Mouse (Mus musculus): ENCODE data around the gene B4galt2. TPM values are rescaled to one million over a fixed set of nuclear protein-coding genes. Genes with fewer than 3 reads are reported as not detected.

B4galt2 gene
- polyA plus RNA-seq, 1 experiment from 2014 or later = 31.5 TPM

GRCm38 (mm10) chr4:117895339-117895738 is 12.1 kb upstream of the B4galt2 start:
- Histone ChIP-seq H3K4me2 (replicated peaks; ENCODE audit: low read depth, low read length) (no peak overlapping the region), H3K9me3 (ENCODE audit: control insufficient read depth, low read length) (no peaks in the 10 kb centered on the region), H3K4me3 (ENCODE audit: low read length) (no peak overlapping the region), H3K27me3 (ENCODE audit: control insufficient read depth, insufficient read depth, low read length) (no peaks in the 10 kb centered on the region), H3K27ac (ENCODE audit: low read depth, low read length) (no peak overlapping the region), H3K9ac (ENCODE audit: low read depth, low read length) (no peak overlapping the region), H3K36me3 (ENCODE audit: control insufficient read depth, insufficient read depth, low read length) (peaks cover 49% of the 10 kb centered on the region), H3K4me1 (ENCODE audit: control insufficient read depth, insufficient read depth, low read length) (peaks cover 6% of the 10 kb centered on the region; the same call in 1 of the 2 replicates)
- ATAC-seq (ENCODE audit: low FRiP score, low TSS enrichment) = no peak
- WGBS = 85% methylated on average over 7 of the region's 7 CpGs

DNA sequence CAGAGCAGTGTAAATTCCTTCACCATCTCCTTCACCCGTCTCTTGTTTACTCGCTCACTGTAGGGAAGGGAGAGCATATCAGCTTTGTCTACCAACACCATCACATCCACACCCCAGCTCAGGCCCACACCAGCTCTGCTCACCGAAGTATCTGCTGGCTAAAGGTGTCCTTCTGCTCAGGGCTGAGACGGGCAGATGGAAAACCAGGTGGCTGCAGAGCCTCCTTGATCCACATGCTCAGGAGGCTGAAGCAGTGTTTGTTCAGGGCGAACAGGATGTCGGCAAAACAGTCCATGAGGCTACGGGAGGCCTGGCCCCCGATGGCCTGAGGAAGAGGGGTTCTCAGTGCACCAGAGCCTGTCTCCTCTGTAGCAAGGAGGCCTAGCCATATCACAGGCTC is 11.3 kb upstream of the B4galt2 start:
- WGBS = 84% methylated on average over 8 of the region's 8 CpGs
- H3K4me3 ChIP-seq (ENCODE audit: low read length) = no peak overlapping the region
- no peaks in the 10 kb centered on the region for H3K9me3 ChIP-seq (ENCODE audit: control insufficient read depth, low read length)
- ATAC-seq (ENCODE audit: low FRiP score, low TSS enrichment) = no peak
- H3K9ac ChIP-seq (ENCODE audit: low read depth, low read length) = no peak overlapping the region
- peaks cover 6% of the 10 kb centered on the region; the same call in 1 of the 2 replicates for H3K4me1 ChIP-seq (ENCODE audit: control insufficient read depth, insufficient read depth, low read length)
- H3K27me3 ChIP-seq (ENCODE audit: control insufficient read depth, insufficient read depth, low read length) = no peaks in the 10 kb centered on the region
- peaks cover 46% of the 10 kb centered on the region for H3K36me3 ChIP-seq (ENCODE audit: control insufficient read depth, insufficient read depth, low read length)
- no peak overlapping the region for H3K27ac ChIP-seq (ENCODE audit: low read depth, low read length)
- H3K4me2 ChIP-seq (replicated peaks; ENCODE audit: low read depth, low read length) = no peak overlapping the region

DNA sequence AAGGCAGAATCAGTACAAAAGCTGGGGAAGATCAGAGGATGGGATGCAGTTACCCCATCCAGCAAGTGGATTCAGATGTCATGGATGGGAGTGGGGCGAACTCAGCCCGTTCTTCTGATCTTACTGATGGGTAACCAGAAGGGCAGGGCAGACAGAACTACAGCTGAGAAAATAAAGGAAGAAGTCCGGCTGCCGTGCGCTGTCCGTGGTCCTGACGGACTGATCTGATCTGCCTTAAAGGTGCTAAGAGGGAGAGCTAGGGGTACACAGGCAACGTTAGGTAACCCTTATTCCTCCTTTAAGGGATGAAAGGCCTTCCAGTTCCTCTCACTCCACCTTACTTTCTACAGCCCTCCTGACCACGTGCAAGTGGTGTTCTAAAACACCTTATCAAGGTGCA is 10.1 kb upstream of the B4galt2 start:
- H3K36me3 ChIP-seq (ENCODE audit: control insufficient read depth, insufficient read depth, low read length) = peaks cover 37% of the 10 kb centered on the region
- no peaks in the 10 kb centered on the region for H3K27me3 ChIP-seq (ENCODE audit: control insufficient read depth, insufficient read depth, low read length)
- H3K27ac ChIP-seq (ENCODE audit: low read depth, low read length) = no peak overlapping the region
- 13% methylated on average over 9 of the region's 9 CpGs for WGBS
- H3K4me3 ChIP-seq (ENCODE audit: low read length) = no peak overlapping the region
- H3K4me1 ChIP-seq (ENCODE audit: control insufficient read depth, insufficient read depth, low read length) = peaks cover 6% of the 10 kb centered on the region; the same call in 1 of the 2 replicates
- no peak for ATAC-seq (ENCODE audit: low FRiP score, low TSS enrichment)
- H3K4me2 ChIP-seq (replicated peaks; ENCODE audit: low read depth, low read length) = no peak overlapping the region
- H3K9me3 ChIP-seq (ENCODE audit: control insufficient read depth, low read length) = no peaks in the 10 kb centered on the region
- no peak overlapping the region for H3K9ac ChIP-seq (ENCODE audit: low read depth, low read length)

- Histone ChIP-seq H3K4me1 (ENCODE audit: control insufficient read depth, insufficient read depth, low read length) (peaks cover 6% of the 10 kb centered on the region; the same call in 1 of the 2 replicates), H3K4me3 (ENCODE audit: low read length) (peak within 1 kb of the TSS; percentile 73), H3K9ac (ENCODE audit: low read depth, low read length) (peak within 1 kb of the TSS; percentile 48; the same call in 1 of the 2 replicates), H3K9me3 (ENCODE audit: control insufficient read depth, low read length) (no peaks in the 10 kb centered on the region), H3K27me3 (ENCODE audit: control insufficient read depth, insufficient read depth, low read length) (no peaks in the 10 kb centered on the region), H3K36me3 (ENCODE audit: control insufficient read depth, insufficient read depth, low read length) (peaks cover 29% of the 10 kb centered on the region), H3K27ac (ENCODE audit: low read depth, low read length) (no peak within 1 kb of the TSS), H3K4me2 (replicated peaks; ENCODE audit: low read depth, low read length) (peak within 1 kb of the TSS; percentile 82)
- 1% methylated on average over 21 of the region's 21 CpGs for WGBS
- ATAC-seq (ENCODE audit: low FRiP score, low TSS enrichment) = peak; percentile 77
Observed at GRCm38 (mm10) chr4:117891738-117892161, 8.5 kb upstream of the B4galt2 start, which contains the start of gene Dph2. TSS of gene Dph2 (minus strand) at chr4:117892032.

DNA sequence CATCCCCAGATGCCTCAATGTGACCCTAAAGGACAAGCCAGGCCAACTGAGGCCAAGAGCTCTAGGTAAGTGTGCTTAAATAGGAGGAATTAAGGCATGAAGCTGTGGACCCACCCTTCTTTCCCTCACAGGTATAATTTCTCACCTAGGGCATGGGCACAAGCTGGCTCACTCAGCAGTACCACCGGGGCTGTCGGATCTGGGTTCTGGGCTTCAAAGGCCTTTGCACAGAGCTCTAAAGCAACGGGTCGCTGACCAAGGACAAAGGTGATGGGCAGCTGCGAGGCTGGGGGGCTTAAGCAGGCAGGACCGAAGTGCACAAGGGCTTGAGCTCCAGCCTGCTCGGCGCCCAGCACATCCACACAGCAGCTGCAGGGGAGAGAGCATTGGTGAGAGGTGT is 7.5 kb upstream of the B4galt2 start:
- H3K36me3 ChIP-seq (ENCODE audit: control insufficient read depth, insufficient read depth, low read length) = peaks cover 22% of the 10 kb centered on the region
- H3K4me1 ChIP-seq (ENCODE audit: control insufficient read depth, insufficient read depth, low read length) = peaks cover 12% of the 10 kb centered on the region; the same call in 1 of the 2 replicates
- H3K9me3 ChIP-seq (ENCODE audit: control insufficient read depth, low read length) = no peaks in the 10 kb centered on the region
- 73% methylated on average over 8 of the region's 8 CpGs for WGBS
- no peak for ATAC-seq (ENCODE audit: low FRiP score, low TSS enrichment)
- no peak overlapping the region for H3K27ac ChIP-seq (ENCODE audit: low read depth, low read length)
- H3K9ac ChIP-seq (ENCODE audit: low read depth, low read length) = no peak overlapping the region
- H3K4me3 ChIP-seq (ENCODE audit: low read length) = peak overlapping the region; percentile 73
- H3K27me3 ChIP-seq (ENCODE audit: control insufficient read depth, insufficient read depth, low read length) = no peaks in the 10 kb centered on the region
- peak overlapping the region; percentile 82 for H3K4me2 ChIP-seq (replicated peaks; ENCODE audit: low read depth, low read length)

DNA sequence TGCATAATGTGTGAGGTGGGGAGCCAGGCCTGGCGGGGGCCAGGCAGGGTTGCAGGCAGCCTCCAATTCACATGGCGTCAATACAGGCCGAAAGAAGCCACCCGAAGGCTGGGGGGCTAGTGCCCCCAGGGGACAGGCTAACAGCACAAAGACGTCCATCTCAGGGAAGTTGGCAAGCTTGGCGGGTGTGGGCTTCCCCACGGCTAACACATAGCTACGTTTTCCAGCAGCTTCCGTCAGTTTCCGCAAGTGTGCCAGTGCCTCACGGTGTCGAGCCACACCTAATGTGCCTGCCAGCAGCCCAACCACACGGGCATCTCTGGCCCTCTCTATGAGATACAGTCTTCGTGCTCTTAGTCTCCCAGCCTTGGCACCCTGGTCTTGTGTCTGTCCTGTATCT is 6.7 kb upstream of the B4galt2 start:
- ATAC-seq (ENCODE audit: low FRiP score, low TSS enrichment) = no peak
- peaks cover 24% of the 10 kb centered on the region for H3K36me3 ChIP-seq (ENCODE audit: control insufficient read depth, insufficient read depth, low read length)
- H3K4me2 ChIP-seq (replicated peaks; ENCODE audit: low read depth, low read length) = no peak overlapping the region
- no peaks in the 10 kb centered on the region for H3K27me3 ChIP-seq (ENCODE audit: control insufficient read depth, insufficient read depth, low read length)
- 92% methylated on average over 14 of the region's 14 CpGs for WGBS
- no peak overlapping the region for H3K4me3 ChIP-seq (ENCODE audit: low read length)
- H3K4me1 ChIP-seq (ENCODE audit: control insufficient read depth, insufficient read depth, low read length) = peaks cover 12% of the 10 kb centered on the region; the same call in 1 of the 2 replicates
- H3K9me3 ChIP-seq (ENCODE audit: control insufficient read depth, low read length) = no peaks in the 10 kb centered on the region
- no peak overlapping the region for H3K9ac ChIP-seq (ENCODE audit: low read depth, low read length)
- no peak overlapping the region for H3K27ac ChIP-seq (ENCODE audit: low read depth, low read length)

- Histone ChIP-seq H3K4me3 (ENCODE audit: low read length) (no peak overlapping the region), H3K27me3 (ENCODE audit: control insufficient read depth, insufficient read depth, low read length) (no peaks in the 10 kb centered on the region), H3K36me3 (ENCODE audit: control insufficient read depth, insufficient read depth, low read length) (peaks cover 26% of the 10 kb centered on the region), H3K4me2 (replicated peaks; ENCODE audit: low read depth, low read length) (no peak overlapping the region), H3K9ac (ENCODE audit: low read depth, low read length) (no peak overlapping the region), H3K4me1 (ENCODE audit: control insufficient read depth, insufficient read depth, low read length) (peaks cover 12% of the 10 kb centered on the region; the same call in 1 of the 2 replicates), H3K9me3 (ENCODE audit: control insufficient read depth, low read length) (no peaks in the 10 kb centered on the region), H3K27ac (ENCODE audit: low read depth, low read length) (no peak overlapping the region)
- WGBS = 90% methylated on average over 15 of the region's 15 CpGs
- ATAC-seq (ENCODE audit: low FRiP score, low TSS enrichment) = no peak
Observed at GRCm38 (mm10) chr4:117889471-117889870, 6.2 kb upstream of the B4galt2 start.

GRCm38 (mm10) chr4:117887920-117888319 is 4.6 kb upstream of the B4galt2 start:
- no peak overlapping the region for H3K27ac ChIP-seq (ENCODE audit: low read depth, low read length)

GRCm38 (mm10) chr4:117887133-117887532 is 3.8 kb upstream of the B4galt2 start, which contains the start of gene Atp6v0b:
TSS of gene Atp6v0b (minus strand) at chr4:117887333.
- WGBS = under 1% methylated on average over 37 of the region's 37 CpGs
- no peak within 1 kb of the TSS; the same call in 1 of the 2 replicates for H3K27ac ChIP-seq (ENCODE audit: low read depth, low read length)
- peak; percentile 85 for ATAC-seq (ENCODE audit: low FRiP score, low TSS enrichment)
- H3K4me3 ChIP-seq (ENCODE audit: low read length) = peak within 1 kb of the TSS; percentile 77
- peak within 1 kb of the TSS; percentile 53 for H3K4me2 ChIP-seq (replicated peaks; ENCODE audit: low read depth, low read length)
- peaks cover 24% of the 10 kb centered on the region; the same call in 1 of the 2 replicates for H3K4me1 ChIP-seq (ENCODE audit: control insufficient read depth, insufficient read depth, low read length)
- no peaks in the 10 kb centered on the region for H3K27me3 ChIP-seq (ENCODE audit: control insufficient read depth, insufficient read depth, low read length)
- H3K36me3 ChIP-seq (ENCODE audit: control insufficient read depth, insufficient read depth, low read length) = peaks cover 25% of the 10 kb centered on the region
- no peaks in the 10 kb centered on the region for H3K9me3 ChIP-seq (ENCODE audit: control insufficient read depth, low read length)
- H3K9ac ChIP-seq (ENCODE audit: low read depth, low read length) = peak within 1 kb of the TSS; percentile 71

More at GRCm38 (mm10) chr4:117887920-117888319, 4.6 kb upstream of the B4galt2 start:
- Histone ChIP-seq H3K9ac (ENCODE audit: low read depth, low read length) (no peak overlapping the region), H3K9me3 (ENCODE audit: control insufficient read depth, low read length) (no peaks in the 10 kb centered on the region), H3K4me1 (ENCODE audit: control insufficient read depth, insufficient read depth, low read length) (peaks cover 18% of the 10 kb centered on the region; the same call in 1 of the 2 replicates), H3K27me3 (ENCODE audit: control insufficient read depth, insufficient read depth, low read length) (no peaks in the 10 kb centered on the region), H3K36me3 (ENCODE audit: control insufficient read depth, insufficient read depth, low read length) (peaks cover 25% of the 10 kb centered on the region), H3K4me2 (replicated peaks; ENCODE audit: low read depth, low read length) (peak overlapping the region; percentile 53), H3K4me3 (ENCODE audit: low read length) (no peak overlapping the region)
- WGBS = 75% methylated on average over 2 of the region's 2 CpGs
- ATAC-seq (ENCODE audit: low FRiP score, low TSS enrichment) = no peak
